Mouse (Mus musculus) spleen, adult 12 weeks (tissue): Measurements from ENCODE around the gene Gm973.
A peak's percentile ranks its signal among the peaks of the same experiment; 100 is the strongest.
"Not testable (repeated sequence)": the region's sequence is repeated elsewhere in the genome, so short reads cannot be mapped to it uniquely, and the experiment has no call there.

Experiments
- DNase-seq: peaks from one replicate; pipeline ENCODE4 v3.0.0; 2022; ENCODE audit warnings: low spot score

Gm973 gene

DNA sequence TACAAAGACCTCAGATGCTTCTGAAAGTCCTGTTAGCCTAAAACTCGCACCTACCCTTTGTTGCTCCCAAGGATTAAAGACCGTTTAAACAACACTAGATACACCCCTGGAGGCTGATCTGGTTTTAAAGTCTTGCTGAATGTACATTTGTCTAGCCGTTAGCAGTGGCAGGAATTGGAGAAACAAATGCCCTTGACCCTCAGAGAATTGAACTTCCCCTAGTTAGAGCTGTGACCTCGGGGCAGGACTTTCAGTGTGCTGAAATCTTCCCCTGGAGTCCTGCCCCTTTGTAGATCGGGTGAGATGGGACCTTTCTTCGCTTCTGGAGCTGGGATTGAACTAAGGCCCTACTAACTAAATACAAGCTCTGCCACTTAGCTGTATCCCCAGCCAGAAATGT is 113.1 kb downstream of the Gm973 start:
- DNase-seq = no peak

DNA sequence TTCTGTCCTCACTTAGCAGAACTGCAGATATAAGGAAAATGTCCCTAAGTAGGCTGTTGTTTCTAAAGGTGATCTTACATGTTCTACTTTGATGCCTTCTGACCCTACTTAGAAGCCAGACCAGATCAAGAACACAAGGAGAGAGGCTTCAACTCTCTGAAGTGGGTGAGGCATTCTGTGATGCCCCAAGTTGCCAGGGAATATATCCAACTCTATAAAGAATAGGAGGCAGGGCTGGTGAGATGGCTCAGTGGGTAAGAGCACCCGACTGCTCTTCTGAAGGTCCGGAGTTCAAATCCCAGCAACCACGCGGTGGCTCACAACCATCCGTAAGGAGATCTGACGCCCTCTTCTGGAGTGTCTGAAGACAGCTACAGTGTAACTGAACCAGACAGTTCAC is 114.3 kb downstream of the Gm973 start:
- not testable (repeated sequence) for DNase-seq

DNA sequence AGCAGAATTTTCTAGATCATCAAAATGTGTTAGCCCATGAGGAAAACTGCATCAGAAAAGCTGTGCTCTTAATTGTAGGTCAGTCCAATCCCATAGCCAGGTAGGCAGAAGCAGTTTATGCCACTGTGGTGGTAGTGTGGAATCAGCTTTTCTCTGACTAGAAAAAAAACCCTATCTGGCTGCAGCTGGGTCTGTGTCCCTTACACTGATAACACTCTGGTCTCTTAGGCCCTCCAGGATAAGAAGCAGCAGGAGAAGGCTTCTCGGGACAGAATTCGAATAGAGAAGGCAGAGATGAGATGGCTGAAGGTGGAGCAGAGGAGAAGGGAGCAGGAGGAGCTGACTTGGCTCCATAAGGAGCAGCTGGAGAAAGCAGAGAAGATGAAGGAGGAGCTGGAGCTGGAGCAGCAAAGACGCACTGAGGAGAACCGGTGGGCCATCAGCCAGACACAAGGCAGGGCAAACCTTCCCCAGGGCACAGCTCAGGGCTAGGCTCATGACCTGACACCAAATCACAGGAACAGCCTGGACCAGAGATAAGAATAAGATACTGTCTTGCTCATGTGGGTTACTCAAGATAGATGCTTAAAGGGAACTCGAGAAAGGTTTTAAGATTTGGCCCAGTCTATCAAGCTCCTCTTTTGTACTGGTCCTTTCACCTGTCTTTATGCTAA is 116.1 kb downstream of the Gm973 start:
- DNase-seq = no peak

DNA sequence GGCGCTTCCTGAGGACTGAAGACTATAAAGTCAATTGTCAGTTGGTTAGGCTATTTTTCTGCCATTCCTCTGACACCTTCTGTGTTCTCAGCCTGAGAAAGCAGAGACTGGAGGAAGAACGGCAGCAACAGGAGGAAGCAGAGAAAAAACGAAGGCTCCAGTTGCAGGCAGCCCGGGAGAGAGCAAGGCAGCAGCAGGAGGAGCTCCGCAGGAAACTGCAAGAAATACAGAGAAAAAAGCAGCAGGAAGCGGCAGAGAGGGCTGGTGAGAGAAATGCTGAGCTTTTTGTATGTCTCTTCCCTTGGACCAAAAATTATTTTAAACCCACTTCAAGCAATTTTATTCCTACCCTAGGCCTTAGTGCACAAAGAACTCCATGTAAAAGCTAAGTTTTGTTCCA is 117.0 kb downstream of the Gm973 start:
- no peak for DNase-seq

DNA sequence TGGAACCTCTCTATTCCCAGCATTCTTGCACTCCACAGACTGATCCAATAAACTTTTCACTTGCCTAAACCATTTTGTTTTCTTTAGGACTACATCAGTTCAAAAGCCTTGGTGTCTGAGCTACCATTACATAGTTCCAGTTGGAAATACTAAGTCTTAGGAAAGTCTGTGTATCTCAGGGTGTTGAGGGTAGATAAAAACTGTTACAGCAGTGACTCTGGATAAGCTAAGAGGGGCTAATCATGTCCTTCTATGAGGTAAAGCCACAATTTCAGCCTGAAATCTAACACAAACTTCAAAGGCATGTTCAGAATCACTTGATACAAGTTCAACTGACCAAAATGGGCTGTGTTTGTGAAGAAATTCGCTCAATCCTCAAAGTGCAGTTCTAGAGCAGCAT is 120.3 kb downstream of the Gm973 start:
- DNase-seq = no peak

DNA sequence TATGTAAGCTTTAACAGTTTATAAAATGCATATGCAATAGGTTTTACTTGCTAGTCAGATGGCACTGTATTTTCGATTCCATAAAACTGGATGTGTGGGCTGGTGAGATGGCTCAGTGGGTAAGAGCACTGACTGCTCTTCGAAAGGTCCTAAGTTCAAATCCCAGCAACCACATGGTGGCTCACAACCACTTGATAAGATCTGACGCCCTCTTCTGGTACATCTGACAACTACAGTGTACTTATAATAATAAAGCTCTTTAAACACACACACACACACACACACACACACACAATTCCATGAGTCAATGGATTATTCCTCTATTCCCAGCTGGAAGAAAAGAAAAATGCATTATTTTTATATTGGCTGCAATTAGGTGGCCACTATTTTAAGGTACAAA is 122.3 kb downstream of the Gm973 start:
- DNase-seq = no peak

DNA sequence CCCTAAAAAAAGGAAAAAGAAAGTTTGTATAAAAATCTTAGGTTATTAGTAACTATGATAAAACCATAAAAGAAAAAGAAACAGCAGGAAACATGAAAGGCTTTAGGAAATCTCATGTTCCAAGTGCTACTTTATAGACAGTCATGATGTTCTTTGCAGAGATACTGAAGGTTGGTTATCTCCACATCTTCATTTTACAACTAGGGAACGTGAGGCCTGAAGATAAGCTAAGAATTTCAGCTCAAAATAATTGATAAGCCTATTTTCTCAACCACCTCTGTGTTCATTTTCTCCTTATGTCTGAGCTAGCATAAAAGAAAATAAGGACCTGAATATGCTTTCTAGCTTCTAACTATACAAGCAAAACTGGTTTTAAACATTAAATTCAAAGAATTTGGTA is 126.4 kb downstream of the Gm973 start:
- DNase-seq = no peak

DNA sequence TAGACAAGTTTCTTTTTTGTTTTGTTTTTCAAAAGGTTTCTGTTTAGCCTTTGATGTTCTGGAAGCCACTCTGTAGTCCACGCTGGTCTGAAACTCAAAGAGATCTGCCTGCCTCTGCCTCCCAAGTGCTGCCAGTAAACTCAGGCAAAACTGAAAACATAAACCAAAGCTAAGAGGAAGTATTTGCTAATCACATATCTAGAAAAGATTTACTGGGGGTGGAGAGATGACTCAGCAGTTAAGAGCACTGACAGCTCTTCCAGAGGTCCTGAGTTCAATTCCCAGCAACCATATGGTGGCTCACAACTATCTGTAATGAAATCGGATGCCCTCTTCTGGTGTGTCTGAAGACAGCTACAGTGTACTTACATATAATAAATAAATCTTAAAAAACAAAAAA is 130.4 kb downstream of the Gm973 start:
- not testable (repeated sequence) for DNase-seq

DNA sequence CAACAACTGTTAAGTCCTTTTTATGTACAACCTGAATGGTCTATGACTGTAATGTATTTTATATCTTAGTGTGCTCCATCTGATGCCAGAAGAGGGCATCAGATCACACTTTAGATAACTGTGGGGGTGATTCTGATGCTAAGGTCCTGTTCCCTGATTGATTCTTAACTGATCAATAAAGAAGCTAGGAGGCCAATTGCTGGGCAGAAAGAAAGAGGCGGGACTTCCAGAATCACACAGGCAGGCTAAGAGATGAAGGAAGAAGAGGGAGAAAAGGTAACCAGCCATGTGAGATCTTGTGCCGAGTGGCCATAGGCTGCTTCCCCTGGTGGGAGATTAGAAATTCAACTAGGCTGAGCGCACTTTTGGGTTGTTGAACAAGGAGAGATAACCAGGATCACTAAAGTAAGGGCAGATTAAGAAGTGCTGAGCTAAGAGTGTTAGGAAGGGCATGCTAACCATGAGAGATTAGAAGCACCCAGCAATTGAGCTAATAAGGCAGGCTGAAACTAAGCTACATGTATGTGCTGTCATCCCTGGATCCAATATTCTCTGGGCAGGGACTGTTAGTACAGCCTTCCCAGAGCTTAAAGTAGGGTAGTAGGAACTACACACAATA is 135.2 kb downstream of the Gm973 start:
- DNase-seq = no peak

DNA sequence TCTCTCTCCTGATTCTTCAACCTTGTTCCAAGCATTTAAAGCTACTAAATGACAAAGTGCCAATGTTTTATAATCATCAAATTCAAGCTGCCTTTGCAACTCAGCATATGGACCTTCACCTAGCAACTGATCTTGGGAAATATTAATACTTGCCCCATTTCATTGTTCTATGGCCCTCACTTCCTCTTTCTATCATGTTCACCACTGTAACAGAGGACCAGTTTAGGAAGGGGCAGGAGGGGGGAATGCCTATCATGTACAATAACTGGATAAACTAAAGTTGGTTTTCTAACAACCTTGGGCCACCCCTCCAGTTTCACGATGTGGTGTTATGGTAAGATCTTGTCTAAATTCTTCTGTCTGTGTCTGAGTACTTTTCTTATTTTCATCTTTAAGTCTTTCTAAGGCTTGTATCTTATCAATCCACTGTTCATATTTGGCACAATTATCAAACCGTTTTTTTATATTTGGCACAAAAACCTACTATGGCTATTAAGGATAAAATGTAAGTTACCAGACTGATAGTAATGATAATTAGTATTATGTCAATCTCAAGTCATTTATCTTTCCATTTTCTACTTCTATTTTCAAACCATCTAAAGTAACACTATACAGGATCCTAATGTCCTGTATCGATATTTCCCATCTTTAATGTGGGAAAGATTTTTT is 137.3 kb downstream of the Gm973 start:
- no peak for DNase-seq

DNA sequence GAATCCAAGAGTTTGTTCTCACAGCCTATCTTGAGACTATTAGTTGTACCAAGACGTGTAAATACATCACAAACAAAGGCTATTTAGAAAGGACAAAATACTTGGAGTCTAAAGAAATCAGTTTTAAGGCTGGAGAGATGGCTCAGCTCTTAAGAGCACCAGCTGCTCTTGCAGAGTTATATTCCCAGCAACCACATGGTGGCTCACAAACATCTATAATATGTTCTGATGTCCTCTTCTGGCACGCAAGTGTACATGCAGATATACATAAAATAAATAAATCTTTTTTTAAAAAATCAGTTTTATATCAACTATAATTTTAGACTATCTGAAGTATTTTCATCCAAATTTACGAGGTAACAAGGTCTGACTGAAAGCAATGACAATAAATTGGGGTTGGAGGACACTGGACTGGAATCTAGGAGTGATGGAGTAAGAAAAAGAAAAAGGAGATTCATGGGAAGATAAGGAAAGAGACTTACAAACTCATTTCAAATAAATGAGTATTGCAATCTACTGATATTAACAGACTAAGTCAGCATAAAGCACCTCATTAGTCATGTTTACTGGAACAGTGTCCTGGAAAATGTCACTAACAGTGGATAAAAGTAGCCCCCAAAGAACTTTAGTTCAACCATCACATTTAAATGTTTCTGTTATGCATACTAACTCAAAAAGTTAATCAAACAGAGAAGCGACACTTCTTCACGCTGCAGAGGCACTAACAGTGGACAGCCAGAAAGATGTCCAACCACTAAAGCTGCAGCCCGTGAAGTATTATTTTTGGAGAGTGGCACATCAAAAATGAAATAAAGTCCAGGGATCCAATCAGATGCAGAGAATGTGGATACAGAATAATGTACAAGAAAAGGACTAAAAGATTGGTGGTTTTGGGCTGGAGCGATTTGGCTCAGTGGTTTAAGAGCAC is 140.4 kb downstream of the Gm973 start:
- no peak for DNase-seq

DNA sequence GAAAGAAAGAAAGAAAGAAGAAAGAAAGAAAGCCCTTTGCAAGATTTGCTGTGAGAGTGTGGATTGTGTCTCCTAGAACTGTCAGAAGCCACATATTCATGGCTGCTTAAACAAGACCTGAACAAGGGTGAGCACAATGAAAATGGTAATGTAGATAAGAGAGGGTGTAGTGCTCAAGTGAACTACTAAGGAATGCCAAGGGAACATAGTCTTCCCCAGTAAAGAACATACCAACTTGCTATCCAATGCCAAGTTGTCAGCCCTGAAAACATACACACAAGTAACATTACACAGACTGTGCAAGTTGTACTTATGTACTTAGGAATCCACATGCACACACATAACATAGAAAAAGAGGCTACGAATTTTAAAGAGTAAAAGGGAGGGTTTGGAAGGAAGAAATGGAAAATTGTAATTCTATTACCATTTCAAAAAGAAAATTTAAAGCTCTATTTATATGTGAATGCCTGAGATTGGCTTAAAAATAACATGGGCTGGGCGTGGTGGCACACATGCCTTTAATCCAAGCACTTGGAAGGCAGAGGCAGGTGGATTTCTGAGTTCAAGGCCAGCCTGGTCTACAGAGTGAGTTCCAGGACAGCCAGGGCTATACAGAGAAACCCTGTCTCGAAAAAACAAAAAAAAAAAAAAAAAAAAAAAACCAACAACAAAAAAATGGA is 147.5 kb downstream of the Gm973 start:
- no peak for DNase-seq

DNA sequence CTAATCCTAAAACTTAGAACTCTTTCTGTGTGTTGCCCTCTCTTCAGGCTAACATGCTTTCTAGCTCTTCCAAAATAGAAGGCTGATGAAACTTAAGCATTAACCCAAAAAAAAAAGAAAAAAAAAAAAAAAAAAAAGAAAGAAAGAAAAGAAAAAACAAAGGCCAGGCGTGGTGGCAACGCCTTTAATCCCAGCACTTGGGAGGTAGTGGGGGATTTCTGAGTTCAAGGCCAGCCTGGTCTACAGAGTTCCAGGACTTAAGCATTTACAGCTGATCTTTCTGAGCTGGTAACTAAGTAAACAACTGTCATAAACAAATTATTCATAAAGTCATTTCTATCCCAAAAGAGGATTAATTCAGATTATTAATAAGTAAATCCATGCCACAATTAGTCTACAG is 152.8 kb downstream of the Gm973 start:
- DNase-seq = no peak

DNA sequence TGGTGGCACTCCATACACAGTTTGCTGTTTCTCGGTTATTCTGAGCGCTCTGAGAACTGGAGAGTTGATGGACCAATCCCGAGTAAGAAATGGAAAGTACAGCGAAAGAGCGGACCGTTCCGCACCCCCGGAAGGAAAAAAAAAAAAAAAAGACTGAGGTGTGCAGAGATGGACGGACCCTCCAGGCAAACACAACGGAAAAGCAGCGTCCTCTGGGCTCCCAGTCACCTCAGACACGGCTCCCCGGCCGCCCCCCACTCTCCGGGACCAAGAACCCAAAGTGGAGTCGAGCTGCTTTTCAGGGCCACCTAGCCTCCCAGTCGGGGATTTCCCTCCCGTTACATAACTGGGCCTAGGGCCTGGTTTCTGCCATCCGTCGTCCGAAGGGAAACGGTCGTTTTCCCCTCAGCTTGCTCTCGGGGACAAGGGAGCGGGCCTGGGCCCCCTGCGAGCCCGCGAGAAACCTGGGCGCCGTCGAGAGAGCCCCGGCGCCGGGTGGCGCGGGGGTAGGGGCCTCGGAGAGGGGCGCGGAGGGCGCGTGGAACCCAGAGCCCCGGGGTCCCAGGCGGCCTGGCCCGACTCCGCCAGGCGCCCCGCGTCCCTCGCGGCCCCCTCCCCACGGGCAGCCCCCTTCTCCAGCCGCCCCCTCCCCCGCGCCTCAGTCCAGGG is 154.0 kb downstream of the Gm973 start:
- DNase-seq = peak; percentile 26

DNA sequence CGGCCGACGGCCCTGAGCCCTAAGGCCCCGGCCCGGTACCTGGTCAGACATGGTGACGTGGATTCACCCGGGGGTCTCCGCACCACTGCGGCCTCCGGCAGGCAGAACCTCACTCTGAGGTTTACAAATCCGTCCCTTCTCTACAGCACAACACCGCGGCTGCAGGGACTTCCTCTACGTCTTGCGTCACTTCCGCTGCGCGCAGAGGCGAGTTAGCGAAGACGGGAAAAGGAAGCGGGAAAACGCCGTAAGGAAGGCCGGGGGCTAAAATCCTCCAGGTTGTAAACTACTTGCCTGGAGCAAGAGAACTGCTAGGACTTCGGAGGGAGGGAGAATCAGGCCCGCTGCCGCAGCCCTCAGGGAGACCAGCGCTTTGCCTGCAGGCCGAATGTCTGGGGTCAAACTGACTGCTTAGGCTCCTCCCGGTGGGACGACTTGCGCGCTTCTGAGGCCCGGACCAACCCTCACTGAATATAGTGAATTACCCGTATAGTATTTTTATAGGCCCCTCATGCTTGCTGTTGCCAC is 154.6 kb downstream of the Gm973 start, which contains the start of gene Sumo1:
TSS of gene Sumo1 (minus strand) at position 194 of the 528 bp plus-strand sequence.
- peak; percentile 76 for DNase-seq

DNA sequence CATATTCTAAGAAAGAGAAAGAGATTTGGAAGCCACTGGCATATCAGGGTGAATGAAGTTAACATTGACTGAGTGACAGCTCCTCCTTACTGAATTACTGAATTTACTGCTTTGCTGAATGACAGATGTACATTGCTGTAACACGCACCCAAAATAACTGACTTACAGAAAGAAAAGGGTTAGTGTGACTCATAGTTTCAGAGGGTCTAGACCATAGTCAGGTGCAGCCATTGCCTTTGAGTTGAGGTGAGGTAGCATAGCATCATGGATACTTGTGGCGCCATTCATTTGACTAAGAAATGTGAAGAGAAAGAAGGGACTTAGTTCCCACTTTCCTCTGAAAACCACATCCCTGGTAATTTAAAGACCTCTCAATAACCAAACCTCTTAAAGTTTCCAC is 157.6 kb downstream of the Gm973 start:
- no peak for DNase-seq

DNA sequence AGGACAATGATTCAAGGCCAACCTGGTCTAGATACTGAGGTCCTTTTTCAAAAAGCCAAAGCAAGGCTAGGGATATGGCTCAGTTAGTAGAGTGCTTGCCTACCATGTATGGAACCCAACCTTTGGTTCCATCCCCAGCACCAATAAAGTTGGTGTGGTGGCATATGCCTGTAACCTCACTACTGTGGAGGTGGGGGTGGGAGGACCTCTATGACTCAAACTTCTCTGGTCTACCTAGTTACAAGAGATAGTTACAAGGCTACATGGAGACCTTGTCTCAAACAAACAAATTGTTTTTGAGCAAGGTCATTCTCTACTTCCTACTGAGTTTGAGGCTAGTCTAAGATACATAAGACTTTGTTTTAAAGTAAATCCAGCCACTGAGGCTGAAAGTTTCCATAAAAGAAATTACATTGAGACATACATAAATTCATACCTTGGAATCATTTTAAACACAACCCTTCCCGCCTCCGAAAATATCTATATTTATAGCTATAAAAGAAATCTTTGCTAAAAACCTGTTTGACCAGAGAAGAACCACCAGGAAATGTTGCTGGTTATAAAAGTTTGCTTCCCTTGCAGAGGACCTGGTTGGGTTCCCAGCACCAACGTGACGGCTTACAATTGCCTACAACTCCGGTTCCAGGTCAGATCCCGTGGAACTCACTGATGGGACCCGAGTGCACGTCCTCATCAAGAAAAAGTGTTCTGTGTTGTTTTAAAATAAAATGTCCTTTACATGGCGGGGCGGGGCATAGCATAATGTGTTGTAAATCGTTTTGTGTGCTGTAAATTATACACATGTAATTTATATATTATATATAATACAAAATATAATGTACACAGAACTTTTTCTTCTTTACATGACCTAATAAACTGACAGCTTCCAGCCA is 168.1 kb downstream of the Gm973 start:
- DNase-seq = peak; percentile 35

DNA sequence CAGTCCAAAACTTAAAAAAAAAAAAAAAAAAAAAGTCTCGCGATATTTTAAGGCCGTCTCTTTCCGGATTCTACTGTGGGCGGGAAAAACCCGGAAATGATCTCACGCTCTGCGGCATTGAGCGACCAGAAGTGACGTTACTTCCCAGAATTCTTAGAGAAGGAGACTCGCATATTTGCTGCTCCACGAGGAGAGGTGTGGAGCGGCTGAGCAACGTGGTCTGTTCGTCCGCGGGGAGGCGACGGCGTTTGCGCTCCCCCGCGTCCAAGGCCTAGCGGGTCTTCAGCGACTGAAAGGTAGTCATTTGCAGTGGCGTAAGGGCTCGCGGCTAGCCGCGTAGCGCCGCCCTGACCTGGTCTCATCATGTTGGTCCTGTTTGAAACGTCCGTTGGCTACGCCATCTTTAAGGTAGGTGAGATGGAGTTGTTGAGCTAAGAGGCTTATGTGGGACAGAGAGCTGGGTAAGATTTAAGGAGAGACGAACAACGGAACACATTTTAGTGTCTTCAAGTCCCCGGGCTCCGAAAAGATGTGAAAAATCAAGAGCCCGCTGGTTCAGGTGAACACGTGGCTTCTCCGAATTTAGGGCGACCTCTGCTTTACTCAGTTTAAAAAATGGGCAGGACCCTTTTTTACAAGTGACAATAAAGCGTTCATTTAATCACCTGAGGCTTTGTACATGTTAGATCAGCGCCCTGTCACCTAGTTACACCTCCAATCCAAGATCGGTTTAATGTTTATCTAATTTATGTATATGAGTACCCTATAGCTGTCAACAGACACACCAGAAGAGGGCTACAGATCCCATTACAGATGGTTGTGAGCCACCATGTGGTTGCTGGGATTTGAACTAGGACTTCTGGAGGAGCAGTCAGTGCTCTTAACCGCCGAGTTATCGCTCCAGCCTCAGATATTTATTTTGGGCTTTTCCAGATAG is 169.0 kb downstream of the Gm973 start, which contains the start of gene Nop58:
TSS of gene Nop58 (plus strand) at position 153 of the 937 bp plus-strand sequence.
- DNase-seq = peak; percentile 77
